Mouse (Mus musculus): ENCODE measurements around the gene Scd1.

GRCm38 (mm10) chr19:44427721-44428120 is 20.0 kb upstream of the Scd1 start:
- no peak for TF ChIP-seq CTCF (IDR thresholded peaks at IDR 0.05; ENCODE audit: low read depth)
- no peak for TF ChIP-seq EP300 (optimal IDR thresholded peaks at IDR 0.05)

Data from stomach, postnatal 0 days (tissue).